Mouse (Mus musculus) lung, embryonic 14.5 days (tissue): ENCODE data around the gene Cytip. TPM values are rescaled to one million over a fixed set of nuclear protein-coding genes. Genes with fewer than 3 reads are reported as not detected.

Experiments
- ATAC-seq: fragments of 200-750 bp; cut with Nextera tagmentation; 2 replicates; pipeline ENCODE4 v1.8.0; 2017; ENCODE audit warnings: mild to moderate bottlenecking, moderate TSS enrichment, moderate library complexity; ENCODE audit not compliant: insufficient read depth
- DNase-seq: peaks from one replicate; pipeline ENCODE4 v3.0.0-alpha.2; 2015
- H3K27ac ChIP-seq: fragments of 300-500 bp; sonication (generic); 2 replicates; pipeline ENCODE4 v1.5.1; 2014; ENCODE audit warnings: low read depth, mild to moderate bottlenecking, moderate library complexity
- H3K27me3 ChIP-seq: fragments of 300-500 bp; sonication (generic); 2 replicates; pipeline ENCODE4 v1.6.1; 2014; ENCODE audit warnings: low read length, control low read depth; ENCODE audit not compliant: insufficient read depth
- H3K36me3 ChIP-seq: fragments of 300-500 bp; sonication (generic); 2 replicates; pipeline ENCODE4 v1.6.1; 2014; ENCODE audit warnings: control low read depth; ENCODE audit not compliant: insufficient read depth
- H3K4me1 ChIP-seq: fragments of 300-500 bp; sonication (generic); 2 replicates; pipeline ENCODE4 v1.6.1; 2014; ENCODE audit warnings: antibody characterized with exemption, control low read depth; ENCODE audit not compliant: insufficient read depth
- H3K4me2 ChIP-seq: fragments of 300-500 bp; sonication (generic); 2 replicates; pipeline ENCODE4 v1.6.1; 2014; ENCODE audit warnings: mild to moderate bottlenecking
- H3K4me3 ChIP-seq: fragments of 300-500 bp; sonication (generic); 2 replicates; pipeline ENCODE4 v1.5.1; 2014; ENCODE audit warnings: low read depth, low read length
- H3K9ac ChIP-seq: fragments of 300-500 bp; sonication (generic); 2 replicates; pipeline ENCODE4 v1.6.1; 2014
- H3K9me3 ChIP-seq: fragments of 300-500 bp; sonication (generic); 2 replicates; pipeline ENCODE4 v1.6.1; 2016; ENCODE audit warnings: low read depth, low read length, control low read depth
- CTCF ChIP-seq: IDR thresholded peaks from 2 replicates; pipeline ENCODE4 v1.5.1; 2016; ENCODE audit warnings: antibody characterized with exemption, low read depth
- WGBS: fragments of 180-500 bp; shearing (Covaris S2); extraction: QIAGEN DNeasy Blood & Tissue Kit; methylation state at CpG from one replicate; pipeline ENCODE4 v1.1.7; 2014; 5-methylcytosine and 5-hydroxymethylcytosine counted together
- polyA plus RNA-seq: library from polyadenylated mRNA; unstranded; fragments of >200 nt; fragmentation: Nextera tagmentation; extraction: Ambion mirVana; gene quantifications from 2 replicates; pipeline ENCODE4 v1.2.1, GENCODE M21; 2014

Cytip gene
- polyA plus RNA-seq, 1 experiment from 2014 or later, result 1.3 TPM

- H3K36me3 ChIP-seq, result no peaks in the 10 kb centered on the region
- no peak for TF ChIP-seq CTCF
- H3K4me1 ChIP-seq, result no peaks in the 10 kb centered on the region
- DNase-seq (peak; percentile 62), ATAC-seq (no peak)
- H3K27ac ChIP-seq, result 0 out of 2 replicates have a peak overlapping the region, but pooled peaks have one; percentile 18
- H3K27me3 ChIP-seq, result no peaks in the 10 kb centered on the region
- WGBS, result 65% methylated on average over 8 of the region's 8 CpGs
- H3K4me3 ChIP-seq, result no peak overlapping the region
- no peak overlapping the region for H3K4me2 ChIP-seq
- no peaks in the 10 kb centered on the region for H3K9me3 ChIP-seq
- H3K9ac ChIP-seq, result no peak overlapping the region
Observed at GRCm38 (mm10) chr2:58175392-58176291, 19.7 kb downstream of the Cytip start.

GRCm38 (mm10) chr2:58174476-58175286 lies 20.7 kb downstream of the Cytip start:
- TF ChIP-seq CTCF, result no peak
- no peaks in the 10 kb centered on the region for H3K27me3 ChIP-seq
- no peaks in the 10 kb centered on the region for H3K36me3 ChIP-seq
- DNase-seq (peak; percentile 64), ATAC-seq (peak; percentile 70; the same call in 1 of the 2 replicates)
- H3K27ac ChIP-seq, result 0 out of 2 replicates have a peak overlapping the region, but pooled peaks have one; percentile 18
- H3K4me2 ChIP-seq, result no peak overlapping the region
- no peaks in the 10 kb centered on the region for H3K9me3 ChIP-seq
- H3K4me1 ChIP-seq, result no peaks in the 10 kb centered on the region
- H3K4me3 ChIP-seq, result no peak overlapping the region
- WGBS, result 56% methylated on average over 9 of the region's 9 CpGs
- no peak overlapping the region for H3K9ac ChIP-seq

DNA sequence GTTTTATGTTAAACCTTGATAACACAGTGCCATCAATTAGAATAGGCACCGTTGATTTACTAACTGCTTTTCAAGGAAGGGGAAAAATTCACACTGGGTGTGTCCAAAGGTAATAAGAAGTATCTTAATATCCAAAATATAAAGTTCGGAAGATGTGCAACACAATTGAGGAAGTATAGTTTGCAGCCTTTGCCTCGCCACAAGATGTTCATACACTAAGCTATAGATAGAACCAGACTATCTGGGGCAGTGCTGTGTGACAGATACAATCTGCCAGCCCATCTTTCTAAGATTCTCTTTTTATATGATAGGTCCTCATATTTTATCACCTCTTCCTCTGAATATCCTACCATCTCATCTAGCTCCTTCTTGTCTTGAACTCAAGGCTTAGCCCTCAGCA lies 22.4 kb downstream of the Cytip start:
- no peak overlapping the region for H3K27ac ChIP-seq
- 80% methylated on average over 3 of the region's 3 CpGs for WGBS
- H3K9ac ChIP-seq, result no peak overlapping the region
- no peak overlapping the region for H3K4me2 ChIP-seq
- H3K4me3 ChIP-seq, result no peak overlapping the region
- DNase-seq (no peak), ATAC-seq (no peak)
- H3K4me1 ChIP-seq, result no peaks in the 10 kb centered on the region
- H3K9me3 ChIP-seq, result no peaks in the 10 kb centered on the region
- no peaks in the 10 kb centered on the region for H3K27me3 ChIP-seq
- no peaks in the 10 kb centered on the region for H3K36me3 ChIP-seq
- no peak for TF ChIP-seq CTCF

DNA sequence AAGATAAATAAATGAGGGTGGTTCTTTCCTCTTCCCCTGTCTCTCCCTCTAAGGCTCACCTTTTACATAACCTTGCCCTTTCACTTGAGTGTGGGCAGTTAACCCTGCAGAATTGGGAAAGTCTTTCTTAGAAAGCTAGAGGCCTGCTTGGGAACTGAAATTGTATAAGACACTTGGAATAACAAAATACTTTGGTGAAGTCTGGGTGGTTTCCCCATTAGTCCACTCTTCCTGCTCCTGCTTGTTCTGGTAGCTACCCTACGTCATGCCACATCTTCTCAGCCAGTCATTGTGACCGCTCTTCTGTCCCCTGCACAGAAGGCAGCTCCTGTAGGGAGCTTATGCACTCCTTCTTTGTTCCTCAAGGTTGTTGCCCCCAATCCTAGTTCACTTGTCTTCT lies 26.2 kb downstream of the Cytip start:
- WGBS, result 87% methylated on average over 2 of the region's 2 CpGs
- H3K27me3 ChIP-seq, result no peaks in the 10 kb centered on the region
- DNase-seq, result no peak
- H3K9me3 ChIP-seq, result no peaks in the 10 kb centered on the region
- no peak overlapping the region for H3K9ac ChIP-seq
- no peak overlapping the region for H3K4me2 ChIP-seq
- no peak overlapping the region for H3K27ac ChIP-seq
- TF ChIP-seq CTCF, result no peak
- H3K4me3 ChIP-seq, result no peak overlapping the region
- no peak for ATAC-seq
- H3K36me3 ChIP-seq, result no peaks in the 10 kb centered on the region
- H3K4me1 ChIP-seq, result no peaks in the 10 kb centered on the region

DNA sequence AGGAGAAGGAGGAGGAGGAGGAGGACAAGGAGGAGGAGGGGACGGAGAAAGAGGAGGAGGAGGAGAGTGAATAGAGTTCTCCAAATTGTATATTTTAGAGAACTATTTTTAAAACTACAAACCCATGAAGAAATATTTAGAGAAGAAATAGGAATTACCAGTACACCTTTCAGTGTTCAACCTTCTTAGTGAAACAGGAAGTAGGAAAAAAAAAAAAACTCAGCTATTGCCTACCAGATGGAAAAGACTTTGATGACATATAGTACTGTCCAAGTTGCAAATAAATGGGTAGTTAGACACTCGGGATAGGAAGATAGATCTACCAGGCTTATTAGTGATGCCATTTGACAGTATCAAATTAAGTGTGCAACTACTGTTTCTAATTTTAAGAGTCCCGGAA lies 27.7 kb downstream of the Cytip start:
- 0 out of 2 replicates have a peak, but pooled peaks cover 3% of the 10 kb centered on the region for H3K4me1 ChIP-seq
- WGBS, result 77% methylated on average over 3 of the region's 3 CpGs

DNA sequence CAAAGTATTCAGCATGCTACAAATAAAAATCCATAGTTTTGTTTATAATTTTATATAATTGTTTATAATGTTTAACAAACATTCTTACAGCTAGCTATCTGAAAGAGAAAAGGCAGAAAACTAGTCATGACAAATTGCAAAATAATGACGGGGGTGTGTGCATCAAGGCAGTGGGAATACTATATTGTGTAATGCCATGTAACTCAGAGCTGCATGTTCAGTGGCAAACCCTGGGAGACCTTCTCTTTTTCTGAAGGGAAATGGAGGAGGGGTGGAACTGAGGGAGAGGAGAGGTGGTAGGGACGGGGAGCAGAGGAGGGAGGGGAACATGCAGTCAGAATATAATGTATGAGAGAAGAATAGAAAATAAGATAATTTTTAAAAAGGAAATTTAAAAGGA lies 28.6 kb downstream of the Cytip start:
- Histone ChIP-seq H3K4me2 (no peak overlapping the region), H3K27ac (no peak overlapping the region), H3K36me3 (no peaks in the 10 kb centered on the region), H3K27me3 (no peaks in the 10 kb centered on the region), H3K4me3 (no peak overlapping the region), H3K9ac (no peak overlapping the region), H3K9me3 (no peaks in the 10 kb centered on the region), H3K4me1 (0 out of 2 replicates have a peak, but pooled peaks cover 3% of the 10 kb centered on the region)
- TF ChIP-seq CTCF, result no peak
- 60% methylated on average over 2 of the region's 2 CpGs for WGBS
- ATAC-seq (no peak), DNase-seq (no peak)

More for the DNA sequence above, 27.7 kb downstream of the Cytip start:
- H3K36me3 ChIP-seq, result no peaks in the 10 kb centered on the region
- H3K9me3 ChIP-seq, result no peaks in the 10 kb centered on the region
- H3K27me3 ChIP-seq, result no peaks in the 10 kb centered on the region
- H3K9ac ChIP-seq, result no peak overlapping the region
- H3K27ac ChIP-seq, result no peak overlapping the region
- no peak overlapping the region for H3K4me2 ChIP-seq
- no peak for TF ChIP-seq CTCF
- H3K4me3 ChIP-seq, result no peak overlapping the region
- DNase-seq, result no peak
- no peak for ATAC-seq
